Mouse (Mus musculus): ENCODE data around the gene St6gal2. TPM values are rescaled to one million over a fixed set of nuclear protein-coding genes. Genes with fewer than 3 reads are reported as not detected.

Gene St6gal2
- 41.5 and 41.8 TPM in 2 replicates for polyA plus RNA-seq (2012; rRNA removed)

GRCm38 (mm10) chr17:55445250-55446184 is at the start of gene St6gal2:
TSS of gene St6gal2 (plus strand) at chr17:55445382.

Other genes starting within 250 kb of the St6gal2 start
- 0.01 TPM in 2 replicates for gene Vmn2r118, start 179.8 kb downstream of the St6gal2 start, polyA plus RNA-seq (2012; rRNA removed)